Mouse (Mus musculus) spleen, adult 2 months (tissue): ENCODE measurements at regions not wholly inside any gene's neighbourhood (a gene's known extent, or its start where the extent isn't known, plus 50 kb on each side); places are given as distances from the start of the nearest gene placed in this dataset.

Experiments used
- DNase-seq, 2 experiments: peaks; one replicate each; pipeline versions ENCODE4 v3.0.0 to v3.0.0-alpha.2; 2012 to 2021; ENCODE audit warnings: low spot score in 2 of 2, low read depth in 1 of 2
- H3K27ac ChIP-seq: fragments of 200-500 bp; 2 replicates; pipeline ENCODE4 v1.5.1; 2012; ENCODE audit warnings: low read length, inconsistent platforms; ENCODE audit not compliant: insufficient read depth
- H3K27me3 ChIP-seq: fragments of 200-500 bp; 2 replicates; pipeline ENCODE4 v1.6.1; 2012; ENCODE audit warnings: mild to moderate bottlenecking, moderate library complexity, low read length, inconsistent platforms; ENCODE audit not compliant: control insufficient read depth, insufficient read depth
- H3K36me3 ChIP-seq: fragments of 200-500 bp; 2 replicates; pipeline ENCODE4 v1.6.1; 2012; ENCODE audit warnings: mild to moderate bottlenecking, low read length, inconsistent platforms; ENCODE audit not compliant: control insufficient read depth, insufficient read depth
- H3K4me1 ChIP-seq: fragments of 200-500 bp; 2 replicates; pipeline ENCODE4 v1.6.1; 2011; ENCODE audit warnings: inconsistent platforms; ENCODE audit not compliant: control insufficient read depth, insufficient read depth, insufficient read length
- H3K4me3 ChIP-seq: fragments of 200-500 bp; 2 replicates; pipeline ENCODE4 v1.5.1; 2011; ENCODE audit warnings: mild to moderate bottlenecking, inconsistent platforms; ENCODE audit not compliant: insufficient read depth, insufficient read length; ENCODE audit errors: extremely low read depth
- CTCF ChIP-seq: fragments of 200-500 bp; IDR thresholded peaks from 2 replicates; pipeline ENCODE4 v1.5.1; 2011; ENCODE audit warnings: mild to moderate bottlenecking, inconsistent platforms; ENCODE audit not compliant: insufficient read depth, insufficient read length, insufficient replicate concordance; ENCODE audit errors: extremely low read depth
- POLR2A ChIP-seq: fragments of 200-500 bp; IDR thresholded peaks from 2 replicates; pipeline ENCODE4 v1.6.1; 2011; ENCODE audit warnings: low read depth, low read length, inconsistent platforms
- WGBS: fragments of 180-500 bp; shearing (Covaris S2); methylation state at CpG from one replicate; pipeline ENCODE4 v1.1.7; 2018; 5-methylcytosine and 5-hydroxymethylcytosine counted together

DNA sequence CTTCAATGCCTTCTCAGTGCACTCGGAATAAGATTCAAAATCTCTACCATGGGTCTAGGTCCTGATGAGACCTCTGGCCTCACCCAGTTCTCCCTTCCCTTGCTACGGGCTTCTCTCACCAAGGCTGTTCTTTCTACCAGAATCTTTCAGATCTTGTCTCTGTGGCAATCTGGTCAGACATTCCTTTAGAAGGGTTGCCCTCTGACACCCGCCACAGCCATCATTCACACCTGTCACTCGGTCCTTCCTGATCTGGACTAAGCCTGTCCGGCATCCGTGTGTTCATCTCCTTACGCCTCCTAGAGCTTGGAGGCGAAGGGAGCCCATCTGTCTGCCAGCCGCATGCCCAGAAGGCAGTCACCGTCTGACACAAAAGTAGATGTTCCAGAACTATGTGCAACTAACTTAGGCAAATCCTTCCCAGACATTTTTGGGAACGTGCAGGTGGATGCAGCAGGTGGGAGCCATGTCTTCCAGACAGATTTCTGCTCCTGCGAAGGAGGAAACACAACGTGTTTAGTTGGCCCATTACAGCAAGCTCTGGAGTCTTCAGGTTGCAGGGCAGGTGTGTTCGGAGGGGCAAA is 77.7 kb downstream of the Fam76b start:
- TF ChIP-seq CTCF (no peak), POLR2A (no peak)
- Histone ChIP-seq H3K36me3 (no peaks in the 10 kb centered on the region), H3K4me3 (no peak overlapping the region), H3K27ac (no peak overlapping the region), H3K27me3 (no peaks in the 10 kb centered on the region), H3K4me1 (no peaks in the 10 kb centered on the region; the same call in 1 of the 2 replicates)
- WGBS: 94% methylated on average over 14 of the region's 14 CpGs
- DNase-seq: no peak

DNA sequence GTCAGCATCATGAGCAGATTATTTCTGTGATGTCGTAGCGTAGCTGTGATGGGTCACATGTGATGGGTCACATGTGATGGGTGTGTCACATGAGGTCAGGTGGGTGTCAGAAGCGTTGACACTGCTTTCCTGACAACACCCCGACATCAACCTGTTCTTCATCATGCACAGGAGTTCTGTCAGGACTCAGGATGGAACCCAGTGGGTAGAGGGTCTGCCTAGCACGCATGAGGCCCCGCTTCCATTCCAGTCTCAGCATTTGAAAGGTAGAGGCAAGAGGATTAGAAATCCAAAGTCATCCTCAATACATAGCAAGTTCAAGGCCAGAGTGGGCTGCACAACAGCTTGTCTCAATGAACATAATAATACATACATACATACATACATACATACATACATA is 79.2 kb downstream of the Fam76b start:
- no peak for TF ChIP-seq CTCF
- TF ChIP-seq POLR2A: no peak
- no peaks in the 10 kb centered on the region for H3K36me3 ChIP-seq
- no peak for DNase-seq
- no peaks in the 10 kb centered on the region; the same call in 1 of the 2 replicates for H3K4me1 ChIP-seq
- no peak overlapping the region for H3K27ac ChIP-seq
- 96% methylated on average over 6 of the region's 6 CpGs for WGBS
- H3K27me3 ChIP-seq: no peaks in the 10 kb centered on the region
- H3K4me3 ChIP-seq: no peak overlapping the region

DNA sequence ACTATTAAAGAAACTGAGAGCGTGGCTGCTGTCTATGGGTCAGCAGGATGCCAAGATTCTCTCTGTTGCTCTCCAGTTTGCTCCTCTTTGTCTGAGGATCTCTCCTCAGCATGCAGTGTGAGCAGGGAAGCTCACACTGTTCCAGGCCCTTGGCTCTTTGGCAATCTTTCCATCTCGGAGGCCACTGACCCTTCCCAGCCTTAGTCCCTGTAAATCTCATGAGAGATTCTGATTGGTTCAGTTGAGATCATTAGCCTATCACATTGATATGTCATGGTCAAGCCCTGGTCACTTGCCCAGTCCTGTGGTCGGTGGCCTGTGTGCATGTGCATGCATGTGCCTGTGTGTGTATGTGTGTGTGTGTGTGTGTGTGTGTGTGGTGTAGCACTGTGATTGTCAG is 82.1 kb downstream of the Fam76b start:
- Histone ChIP-seq H3K4me3 (no peak overlapping the region), H3K27me3 (no peaks in the 10 kb centered on the region), H3K27ac (no peak overlapping the region), H3K36me3 (no peaks in the 10 kb centered on the region), H3K4me1 (no peaks in the 10 kb centered on the region)
- 81% methylated on average over 3 of the region's 3 CpGs for WGBS
- DNase-seq: no peak
- TF ChIP-seq POLR2A (no peak), CTCF (no peak)

DNA sequence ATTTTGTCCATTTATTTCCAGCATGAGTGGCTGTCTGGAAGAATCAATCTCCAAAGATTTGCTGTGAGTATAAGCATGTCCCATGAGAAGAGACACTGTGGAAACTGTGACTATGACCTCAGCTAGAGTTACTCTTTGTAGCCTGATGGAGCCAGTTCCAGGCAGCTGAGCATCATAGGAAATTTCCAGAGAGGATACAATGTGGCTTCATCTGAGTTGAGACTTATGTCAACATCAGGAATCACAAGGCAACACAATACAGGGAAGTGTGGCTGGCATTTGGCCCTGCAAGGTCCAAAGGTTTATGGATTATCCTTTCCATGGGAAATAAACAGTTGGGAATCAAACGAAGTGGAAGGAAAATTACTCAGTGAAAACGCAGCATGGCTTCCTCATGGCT is 82.6 kb downstream of the Fam76b start:
- TF ChIP-seq CTCF: no peak
- TF ChIP-seq POLR2A: no peak
- no peak overlapping the region for H3K27ac ChIP-seq
- no peaks in the 10 kb centered on the region for H3K27me3 ChIP-seq
- H3K4me1 ChIP-seq: no peaks in the 10 kb centered on the region
- H3K36me3 ChIP-seq: no peaks in the 10 kb centered on the region
- 76% methylated on average over 2 of the region's 2 CpGs for WGBS
- H3K4me3 ChIP-seq: no peak overlapping the region
- DNase-seq: no peak

DNA sequence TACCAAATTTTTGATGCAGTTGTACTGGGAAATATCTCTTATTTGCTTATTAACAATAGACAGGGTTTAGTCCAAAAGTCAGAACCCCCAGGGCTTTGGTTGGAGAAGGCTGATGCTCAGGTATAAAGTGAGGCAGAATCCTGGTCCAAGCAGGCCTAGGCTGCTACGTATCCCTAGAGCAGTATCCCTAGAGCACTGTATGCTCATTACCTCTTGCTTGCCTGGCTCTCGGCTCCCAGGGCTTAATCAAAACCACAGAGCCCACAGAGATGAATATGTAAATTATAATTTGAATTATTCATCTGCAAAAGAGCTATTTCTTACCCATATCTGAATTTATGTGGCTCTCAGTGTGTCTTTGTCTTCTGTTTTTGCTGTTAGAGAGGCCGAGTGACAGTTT is 85.9 kb downstream of the Fam76b start:
- Histone ChIP-seq H3K36me3 (no peaks in the 10 kb centered on the region), H3K4me3 (no peak overlapping the region), H3K27ac (no peak overlapping the region), H3K4me1 (no peaks in the 10 kb centered on the region; the same call in 1 of the 2 replicates), H3K27me3 (no peaks in the 10 kb centered on the region)
- TF ChIP-seq CTCF (no peak), POLR2A (no peak)
- no peak for DNase-seq
- WGBS: 71% methylated on average over 3 of the region's 3 CpGs

DNA sequence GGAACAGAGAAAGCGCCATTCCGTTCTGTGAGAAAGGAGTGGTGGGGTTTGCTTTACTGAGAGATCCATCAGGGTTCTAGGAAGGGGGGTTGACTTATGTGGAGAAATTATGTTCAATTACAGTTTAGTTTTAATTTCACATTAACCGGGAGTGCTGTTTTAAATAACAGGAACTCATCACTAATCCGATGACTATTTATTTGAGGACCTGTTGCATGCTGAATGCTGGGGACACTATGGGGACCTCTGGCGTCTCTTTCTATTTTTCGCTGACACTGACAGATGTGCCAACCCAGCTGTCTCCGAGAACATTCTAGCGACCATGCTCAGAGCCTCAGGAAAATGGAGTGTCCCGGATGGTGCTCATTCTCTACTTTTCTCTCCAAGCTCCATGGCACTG is 86.6 kb downstream of the Fam76b start:
- 83% methylated on average over 9 of the region's 9 CpGs for WGBS
- H3K36me3 ChIP-seq: no peaks in the 10 kb centered on the region
- TF ChIP-seq POLR2A: no peak
- TF ChIP-seq CTCF: no peak

DNA sequence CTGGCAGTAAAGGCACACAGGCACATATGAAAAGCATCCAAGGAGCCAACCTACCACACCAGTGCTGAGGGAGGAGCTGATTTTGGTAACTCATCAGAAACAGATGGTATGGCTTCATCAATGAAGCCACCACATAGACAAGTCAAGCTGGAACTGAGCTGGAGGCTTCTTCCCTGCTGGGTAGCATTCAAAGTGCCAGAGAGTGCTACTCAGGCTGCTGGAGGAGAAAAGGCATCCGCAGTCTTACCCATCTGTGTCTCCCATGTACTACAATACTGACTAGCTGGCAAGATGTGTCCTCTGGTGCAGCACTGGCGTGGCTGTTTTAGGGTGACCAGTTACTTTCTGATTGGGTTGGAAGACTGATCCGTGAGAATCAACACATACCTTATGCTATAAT is 87.3 kb downstream of the Fam76b start:
- Histone ChIP-seq H3K27ac (no peak overlapping the region), H3K4me3 (no peak overlapping the region), H3K27me3 (no peaks in the 10 kb centered on the region), H3K36me3 (no peaks in the 10 kb centered on the region), H3K4me1 (no peaks in the 10 kb centered on the region; the same call in 1 of the 2 replicates)
- TF ChIP-seq CTCF: no peak
- no peak for TF ChIP-seq POLR2A
- no peak for DNase-seq
- 88% methylated on average over 3 of the region's 3 CpGs for WGBS

More for the DNA sequence above, 86.6 kb downstream of the Fam76b start:
- Histone ChIP-seq H3K27me3 (no peaks in the 10 kb centered on the region), H3K27ac (no peak overlapping the region), H3K4me3 (no peak overlapping the region), H3K4me1 (no peaks in the 10 kb centered on the region; the same call in 1 of the 2 replicates)
- DNase-seq: no peak
